20 mouse cellular contexts compared by ENCODE assay signal in the genomic region with DNA sequence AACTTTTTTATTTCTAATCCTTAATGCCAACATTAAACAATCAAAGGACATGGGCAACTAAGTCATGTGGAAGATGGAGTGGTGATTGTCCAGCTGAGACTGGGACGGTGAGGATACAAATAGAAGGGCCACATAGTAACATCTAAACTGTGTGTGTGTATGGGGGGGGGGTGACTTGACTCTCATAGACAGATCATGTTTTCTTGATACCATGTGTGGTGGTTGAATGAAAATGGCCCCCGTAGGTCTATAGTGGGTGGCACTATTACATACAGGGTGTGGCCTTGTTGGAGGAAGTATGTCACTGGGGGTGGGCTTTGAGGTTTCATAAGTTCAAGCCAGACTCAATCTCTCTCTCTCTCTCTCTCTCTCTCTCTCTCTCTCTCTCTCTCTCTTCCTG.
"Had no signal": no experiment of that assay in that cellular context is flagged by ENCODE, and none has a peak within 500 bp of the region (broad histone marks: within the 10 kb centered on the region; RNA-seq: fewer than 3 reads in every experiment).

No protein-coding gene starts in this region.

- H3K9me3 ChIP-seq: kidney, embryonic 15.5 days; limb, embryonic 10.5 days; limb, embryonic 13.5 days; liver, embryonic 12.5 days; liver, embryonic 15.5 days; megakaryocyte, embryonic 14.5 days; midbrain, embryonic 10.5 days; midbrain, embryonic 13.5 days; neural tube, embryonic 13.5 days; stomach, embryonic 15.5 days had no signal

- H3K9ac ChIP-seq: kidney, embryonic 15.5 days; limb, embryonic 13.5 days; liver, embryonic 12.5 days; liver, embryonic 15.5 days; midbrain, embryonic 13.5 days; neural tube, embryonic 13.5 days; stomach, embryonic 15.5 days had no signal

- H3K36me3 ChIP-seq: kidney, embryonic 15.5 days; limb, embryonic 10.5 days; limb, embryonic 13.5 days; liver, embryonic 12.5 days; liver, embryonic 15.5 days; midbrain, embryonic 10.5 days; midbrain, embryonic 13.5 days; neural tube, embryonic 13.5 days; stomach, embryonic 15.5 days had no signal

- H3K4me2 ChIP-seq: kidney, embryonic 15.5 days; limb, embryonic 13.5 days; liver, embryonic 12.5 days; liver, embryonic 15.5 days; midbrain, embryonic 13.5 days; neural tube, embryonic 13.5 days; stomach, embryonic 15.5 days had no signal

- DNase-seq: layer of hippocampus, adult 9-11 months; retina, postnatal 1 day; right cerebral cortex, postnatal 25 days; spleen, adult 18-20 months; thymus, adult 2 months; thymus, postnatal 14 days; thymus, postnatal 4 days had no signal

- H3K4me1 ChIP-seq: liver, embryonic 12.5 days; midbrain, embryonic 10.5 days; midbrain, embryonic 13.5 days; neural tube, embryonic 13.5 days had no signal

- ATAC-seq: liver, embryonic 12.5 days; midbrain, embryonic 13.5 days; midbrain, embryonic 16.5 days had no signal

- H3K27me3 ChIP-seq: kidney, embryonic 15.5 days; limb, embryonic 13.5 days; liver, embryonic 12.5 days; liver, embryonic 15.5 days; megakaryocyte, embryonic 14.5 days; midbrain, embryonic 13.5 days; neural tube, embryonic 13.5 days; stomach, embryonic 15.5 days had no signal

- H3K27ac ChIP-seq: layer of hippocampus, adult 2 months; limb, embryonic 10.5 days; limb, embryonic 13.5 days; liver, embryonic 12.5 days; liver, embryonic 15.5 days; midbrain, embryonic 10.5 days; midbrain, embryonic 13.5 days; neural tube, embryonic 13.5 days had no signal

- H3K4me3 ChIP-seq: kidney, embryonic 15.5 days; layer of hippocampus, adult 2 months; limb, embryonic 10.5 days; limb, embryonic 13.5 days; liver, embryonic 12.5 days; liver, embryonic 15.5 days; megakaryocyte, embryonic 14.5 days; midbrain, embryonic 10.5 days; midbrain, embryonic 13.5 days; myocyte; neural tube, embryonic 13.5 days; stomach, embryonic 15.5 days had no signal
